Mouse (Mus musculus) thymus, adult 2 months (tissue): ENCODE measurements around the gene Agbl4.

Experiments used
- CTCF ChIP-seq: fragments of 200-500 bp; IDR thresholded peaks from 2 replicates; pipeline ENCODE4 v1.5.1; 2012; ENCODE audit warnings: mild to moderate bottlenecking, control low read depth, low read length, moderate library complexity, borderline replicate concordance; ENCODE audit not compliant: control insufficient read depth, poor library complexity, insufficient read depth; ENCODE audit errors: extremely low read depth
- POLR2A ChIP-seq: fragments of 200-500 bp; IDR thresholded peaks from 2 replicates; pipeline ENCODE4 v1.6.1; 2012; ENCODE audit warnings: mild to moderate bottlenecking, low read length, control low read depth, moderate library complexity; ENCODE audit not compliant: control insufficient read depth, poor library complexity, insufficient read depth; ENCODE audit errors: extremely low read depth

DNA sequence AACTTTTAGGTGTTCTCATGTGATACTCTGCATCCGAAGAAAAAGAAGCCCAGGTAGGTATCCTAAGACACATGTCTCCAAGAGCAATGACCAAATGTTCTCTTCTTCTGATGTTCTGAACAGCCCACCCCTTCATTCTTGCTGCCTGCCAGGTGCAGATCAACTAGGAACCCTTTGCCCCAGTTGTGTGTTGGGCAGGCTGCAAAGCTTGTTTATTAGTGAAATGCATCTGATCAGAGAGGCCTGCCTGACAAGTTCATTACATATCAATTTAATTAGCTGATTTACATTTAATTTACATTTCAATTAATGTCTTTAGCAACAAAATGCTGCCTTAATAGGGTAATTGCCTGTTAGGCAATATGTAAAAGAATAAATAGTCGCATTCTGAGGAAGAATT lies 1288.5 kb downstream of the Agbl4 start:
- no peak for TF ChIP-seq POLR2A
- TF ChIP-seq CTCF = no peak
